Mouse (Mus musculus) bone marrow, adult 2 months (tissue): ENCODE data around the gene Ccp110. TPM values are rescaled to one million over a fixed set of nuclear protein-coding genes. Genes with fewer than 3 reads are reported as not detected.

Experiments
- H3K27ac ChIP-seq: fragments of 200-500 bp; 2 replicates; pipeline ENCODE4 v1.5.1; 2012; ENCODE audit warnings: low read depth, mild to moderate bottlenecking, control low read depth, inconsistent platforms, low read length; ENCODE audit not compliant: control insufficient read depth, poor library complexity, insufficient read depth
- H3K4me1 ChIP-seq: fragments of 200-500 bp; 2 replicates; pipeline ENCODE4 v1.6.1; 2011; ENCODE audit warnings: low read length; ENCODE audit not compliant: control insufficient read depth, insufficient read depth
- H3K4me3 ChIP-seq: fragments of 200-500 bp; replicated peaks from 2 replicates; pipeline ENCODE3; 2011; ENCODE audit warnings: mild to moderate bottlenecking, low read depth, low read length, control low read depth; ENCODE audit not compliant: control insufficient read depth
- CTCF ChIP-seq: fragments of 200-500 bp; IDR thresholded peaks from 2 replicates; pipeline ENCODE4 v1.5.1; 2011; ENCODE audit warnings: low read length, control low read depth; ENCODE audit not compliant: control insufficient read depth, insufficient read depth
- POLR2A ChIP-seq: fragments of 200-500 bp; IDR thresholded peaks from 2 replicates; pipeline ENCODE4 v1.6.1; 2011; ENCODE audit warnings: low read depth, mild to moderate bottlenecking, control low read depth, low read length, borderline replicate concordance; ENCODE audit not compliant: control insufficient read depth
- WGBS: fragments of 180-500 bp; shearing (Covaris S2); methylation state at CpG from one replicate; pipeline ENCODE4 v1.1.7; 2018; 5-methylcytosine and 5-hydroxymethylcytosine counted together
- polyA plus RNA-seq: library from polyadenylated mRNA; stranded (reverse); fragments of >200 nt; gene quantifications from 2 replicates; pipeline ENCODE4 v1.2.4, GENCODE M21; 2011; ENCODE audit warnings: low replicate concordance; ENCODE audit not compliant: missing spikeins, insufficient read depth, insufficient read length

Ccp110 gene
- polyA plus RNA-seq, 1 experiment = 9.7 TPM

DNA sequence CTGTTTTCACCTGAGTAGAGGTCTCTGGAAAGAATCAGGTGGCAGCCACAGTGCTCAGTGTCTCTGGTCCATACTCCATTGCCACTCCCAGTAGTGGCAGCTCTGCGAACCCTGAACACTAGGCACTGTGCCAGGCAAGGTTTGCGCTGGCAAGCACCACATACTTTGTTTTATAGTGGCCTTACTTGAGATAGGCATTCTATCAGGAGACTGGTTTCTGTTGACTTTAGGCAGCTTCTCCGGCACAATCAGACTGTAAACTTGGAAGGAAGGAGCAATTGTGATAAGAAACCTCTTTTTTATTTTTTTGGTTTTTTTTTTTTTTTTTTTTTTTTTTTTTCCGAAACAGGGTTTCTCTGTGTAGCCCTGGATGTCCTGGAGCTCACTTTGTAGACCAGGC is 4.3 kb upstream of the Ccp110 start:
- no peak overlapping the region for H3K27ac ChIP-seq
- H3K4me1 ChIP-seq = no peaks in the 10 kb centered on the region; the same call in 1 of the 2 replicates
- 61% methylated on average over 4 of the region's 4 CpGs for WGBS
- TF ChIP-seq CTCF = no peak
- TF ChIP-seq POLR2A = no peak
- H3K4me3 ChIP-seq = no peak overlapping the region

DNA sequence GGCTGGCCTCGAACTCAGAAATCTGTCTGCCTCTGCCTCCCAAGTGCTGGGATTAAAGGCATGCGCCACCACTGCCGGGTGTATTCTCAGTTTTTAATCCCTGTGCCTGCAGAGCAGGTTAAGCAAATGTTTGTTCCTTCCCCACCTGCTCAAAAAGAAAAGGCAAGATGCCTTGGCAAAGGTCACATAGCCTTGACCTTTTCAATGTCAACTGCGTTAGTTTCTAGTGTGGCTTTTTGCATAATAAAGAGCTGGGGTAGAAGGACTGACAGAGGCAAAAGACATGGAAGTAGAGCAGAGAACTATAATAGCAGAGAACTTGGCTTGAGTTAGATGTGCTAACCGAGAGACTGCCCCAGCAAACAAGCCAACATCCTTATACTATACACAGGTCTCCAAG is 1.6 kb upstream of the Ccp110 start:
- WGBS = 87% methylated on average over 5 of the region's 5 CpGs
- Histone ChIP-seq H3K4me3 (no peak overlapping the region), H3K4me1 (no peaks in the 10 kb centered on the region)

DNA sequence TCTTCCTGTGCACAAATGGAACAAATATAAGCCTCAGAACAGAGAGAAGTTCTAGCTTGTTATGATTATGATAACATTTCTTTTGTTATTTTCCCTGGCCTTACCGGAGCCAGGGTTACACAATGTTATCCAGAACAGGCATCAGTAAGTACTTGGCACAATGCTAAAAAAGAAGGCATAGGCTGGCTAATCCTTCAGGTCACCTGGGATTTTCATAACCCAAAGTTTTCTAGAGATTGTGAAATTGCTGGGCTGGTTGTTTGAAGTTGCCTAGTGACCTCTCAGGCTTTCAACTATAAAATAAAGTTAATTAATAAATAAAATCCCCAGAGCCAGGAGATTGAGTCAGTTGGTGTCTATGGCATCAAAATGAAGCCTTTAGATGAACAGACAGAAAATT is 2.5 kb downstream of the Ccp110 start:
- Histone ChIP-seq H3K4me1 (no peaks in the 10 kb centered on the region), H3K27ac (no peak overlapping the region), H3K4me3 (no peak overlapping the region)
- WGBS = 86% methylated on average over 1 of the region's 1 CpGs
- TF ChIP-seq CTCF (no peak), POLR2A (no peak)

More for the DNA sequence above, 1.6 kb upstream of the Ccp110 start:
- TF ChIP-seq POLR2A = no peak
- TF ChIP-seq CTCF = no peak
- H3K27ac ChIP-seq = no peak overlapping the region

DNA sequence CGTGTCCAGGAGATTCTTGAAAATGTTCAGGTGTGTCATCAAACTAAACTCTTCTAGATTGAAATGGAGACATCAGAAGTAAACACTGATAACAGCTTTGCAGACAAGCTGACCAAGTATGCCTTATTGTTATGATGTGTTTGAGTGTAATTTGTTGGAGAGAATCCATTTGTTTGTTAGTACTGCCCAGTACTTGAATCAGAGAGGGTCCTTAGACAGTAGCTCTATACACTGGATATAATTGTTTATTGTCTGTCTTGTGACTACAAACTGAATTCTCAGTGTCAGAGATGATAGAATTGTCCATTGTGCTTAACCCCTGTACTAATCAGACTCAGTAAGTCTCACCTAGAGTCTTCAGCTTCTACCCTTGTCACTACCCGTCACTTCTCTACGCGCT is 5.7 kb downstream of the Ccp110 start:
- no peaks in the 10 kb centered on the region for H3K4me1 ChIP-seq
- WGBS = 93% methylated on average over 4 of the region's 4 CpGs
- no peak overlapping the region for H3K27ac ChIP-seq
- no peak for TF ChIP-seq CTCF
- no peak for TF ChIP-seq POLR2A
- H3K4me3 ChIP-seq = no peak overlapping the region

DNA sequence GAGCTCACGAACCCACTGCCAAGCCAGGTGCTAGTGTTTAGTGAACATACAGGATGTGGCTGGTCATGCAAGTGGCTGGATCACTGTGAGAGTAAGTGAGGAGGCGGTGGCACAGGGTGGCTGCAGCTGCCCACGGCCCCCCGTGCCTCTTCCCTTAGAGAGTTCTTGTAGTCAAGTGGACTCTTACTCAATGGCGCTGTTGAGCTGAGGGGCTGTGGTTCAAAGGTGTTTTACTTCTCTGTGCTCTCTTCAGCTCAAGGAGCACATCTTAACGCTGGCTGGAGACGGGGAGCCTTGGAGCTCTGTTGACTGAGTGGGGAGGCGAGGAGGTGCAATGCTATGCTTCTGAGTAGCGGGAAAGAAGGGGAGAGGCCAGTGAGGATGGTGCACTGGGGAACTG is 11.6 kb downstream of the Ccp110 start:
- Histone ChIP-seq H3K27ac (no peak overlapping the region), H3K4me3 (no peak overlapping the region), H3K4me1 (no peaks in the 10 kb centered on the region)
- WGBS = 91% methylated on average over 9 of the region's 9 CpGs
- TF ChIP-seq POLR2A (no peak), CTCF (no peak)

DNA sequence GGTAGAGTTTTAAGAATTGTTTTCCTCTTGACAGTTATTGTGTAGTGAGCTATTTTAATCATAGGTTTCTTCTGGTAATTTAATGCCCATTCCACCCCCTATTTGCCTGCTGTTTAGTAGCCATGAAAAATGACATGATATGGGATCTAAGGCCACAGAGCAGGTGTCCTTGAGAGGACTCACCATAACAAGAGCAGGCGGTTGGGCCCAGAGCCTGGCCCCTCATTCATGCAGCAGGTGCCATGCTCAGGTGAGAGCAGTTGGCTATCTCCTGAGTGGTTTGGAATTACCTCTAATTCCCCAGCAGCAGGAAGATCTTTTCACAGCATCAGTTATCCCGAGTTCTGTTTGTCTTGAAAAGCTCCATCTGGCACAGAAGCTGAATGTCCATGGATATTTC is 13.1 kb downstream of the Ccp110 start:
- WGBS = 83% methylated on average over 2 of the region's 2 CpGs

DNA sequence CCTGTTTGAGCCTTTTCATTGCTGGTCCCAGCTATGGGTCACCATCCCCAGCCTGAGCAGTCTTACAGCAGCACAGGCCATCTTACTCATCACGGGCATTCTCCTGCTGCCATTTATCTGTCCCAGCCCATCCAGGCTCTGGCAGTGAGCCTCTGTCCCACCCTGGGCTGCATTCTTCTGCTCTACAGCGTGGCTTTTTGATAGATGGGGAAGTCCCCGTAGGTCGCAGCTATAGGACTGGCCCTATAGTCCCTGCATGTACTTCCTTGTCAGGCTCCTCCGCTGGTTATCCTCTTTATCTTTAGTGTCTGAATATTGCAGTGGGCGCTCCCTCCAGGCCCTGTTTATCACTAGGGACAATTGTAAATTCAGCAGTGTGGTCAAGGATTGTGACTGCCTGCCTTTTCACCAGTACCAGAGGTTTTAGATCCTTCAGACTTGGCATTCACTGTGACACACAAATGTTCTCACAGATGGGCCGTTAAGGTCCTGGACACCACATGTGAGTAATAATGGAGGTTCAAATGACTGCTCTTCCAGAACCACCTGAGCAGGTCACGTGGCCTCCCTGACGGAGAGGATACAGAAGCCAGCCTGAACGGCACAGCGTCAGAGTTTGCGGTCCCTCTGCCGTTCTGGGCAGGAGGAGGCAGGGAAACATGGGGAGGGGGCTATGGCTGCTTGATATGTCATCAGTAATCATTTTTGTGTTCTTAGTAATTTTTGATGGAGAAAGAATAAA is 16.7 kb downstream of the Ccp110 start:
- TF ChIP-seq CTCF (no peak), POLR2A (no peak)
- 88% methylated on average over 13 of the region's 13 CpGs for WGBS
- no peaks in the 10 kb centered on the region for H3K4me1 ChIP-seq
- H3K4me3 ChIP-seq = no peak overlapping the region
- no peak overlapping the region for H3K27ac ChIP-seq

More for the DNA sequence above, 13.1 kb downstream of the Ccp110 start:
- Histone ChIP-seq H3K4me3 (no peak overlapping the region), H3K4me1 (no peaks in the 10 kb centered on the region), H3K27ac (no peak overlapping the region)
- TF ChIP-seq POLR2A = no peak
- no peak for TF ChIP-seq CTCF

DNA sequence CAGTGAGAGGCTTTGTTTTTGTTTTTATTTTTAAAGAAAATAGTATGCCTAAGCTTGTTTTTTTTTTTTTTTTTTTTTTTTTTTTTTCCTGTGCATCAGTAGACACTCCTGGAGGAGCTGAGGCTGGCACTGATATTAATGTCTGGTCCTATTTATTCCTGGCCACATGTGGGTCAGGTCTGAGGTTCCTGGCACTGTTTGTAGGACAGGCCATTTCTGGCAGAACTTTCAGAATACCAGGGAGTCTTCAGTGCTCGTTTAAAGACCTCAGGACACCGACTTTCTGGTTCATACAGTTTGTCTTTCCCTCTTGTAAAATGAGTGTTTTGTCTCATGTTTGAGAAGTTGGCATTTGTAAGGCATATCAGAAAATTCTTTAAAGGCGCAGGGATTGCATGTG is 19.4 kb downstream of the Ccp110 start:
- H3K27ac ChIP-seq = no peak overlapping the region
- H3K4me3 ChIP-seq = no peak overlapping the region
- 92% methylated on average over 3 of the region's 3 CpGs for WGBS
- no peak for TF ChIP-seq POLR2A
- TF ChIP-seq CTCF = no peak
- H3K4me1 ChIP-seq = no peaks in the 10 kb centered on the region

DNA sequence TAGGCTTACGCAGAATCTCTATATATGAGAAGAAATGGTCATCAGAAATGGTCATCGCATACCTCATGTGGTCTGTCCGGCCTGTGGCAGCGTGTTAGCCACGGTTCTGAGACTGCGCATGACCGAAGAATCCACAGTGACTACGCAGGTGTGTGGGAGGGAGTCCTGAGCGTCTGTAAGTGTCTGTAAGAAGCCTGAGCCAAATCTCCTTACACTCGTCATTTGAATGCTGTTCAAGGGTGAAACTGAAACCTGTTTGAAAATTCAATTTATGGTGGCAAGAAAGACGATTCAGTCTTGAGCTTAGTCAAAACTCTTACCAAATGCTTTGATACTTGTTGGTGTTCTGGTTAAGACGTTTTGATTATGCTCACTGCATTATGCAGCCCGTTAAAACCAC is 20.9 kb downstream of the Ccp110 start:
- Histone ChIP-seq H3K27ac (no peak overlapping the region), H3K4me1 (no peaks in the 10 kb centered on the region), H3K4me3 (no peak overlapping the region)
- no peak for TF ChIP-seq CTCF
- no peak for TF ChIP-seq POLR2A
- 92% methylated on average over 13 of the region's 13 CpGs for WGBS
